Mouse (Mus musculus) small intestine, adult 2 months (tissue): ENCODE measurements around the gene Ercc2. TPM values are rescaled to one million over a fixed set of nuclear protein-coding genes. Genes with fewer than 3 reads are reported as not detected.
A peak's percentile ranks its signal among the peaks of the same experiment; 100 is the strongest.

Experiments
- H3K27ac ChIP-seq: fragments of 200-500 bp; 2 replicates; pipeline ENCODE4 v1.5.1; 2012; ENCODE audit warnings: low read depth, low read length, control low read depth, inconsistent platforms; ENCODE audit not compliant: insufficient read depth
- H3K27me3 ChIP-seq: fragments of 200-500 bp; 2 replicates; pipeline ENCODE4 v1.6.1; 2012; ENCODE audit warnings: mild to moderate bottlenecking, moderate library complexity, low read length, inconsistent platforms; ENCODE audit not compliant: control insufficient read depth, insufficient read depth
- H3K36me3 ChIP-seq: fragments of 200-500 bp; 2 replicates; pipeline ENCODE4 v1.6.1; 2012; ENCODE audit warnings: mild to moderate bottlenecking, low read length, control low read depth, inconsistent platforms; ENCODE audit not compliant: control insufficient read depth, insufficient read depth
- H3K4me1 ChIP-seq: fragments of 200-500 bp; 2 replicates; pipeline ENCODE4 v1.6.1; 2012; ENCODE audit warnings: low read length, inconsistent platforms, mixed read lengths; ENCODE audit not compliant: control insufficient read depth, insufficient read depth, insufficient read length
- H3K4me3 ChIP-seq: fragments of 200-500 bp; 2 replicates; pipeline ENCODE4 v1.5.1; 2012; ENCODE audit warnings: low read depth, mild to moderate bottlenecking, control low read depth, inconsistent platforms, low read length, moderate library complexity
- CTCF ChIP-seq: fragments of 200-500 bp; IDR thresholded peaks from 2 replicates; pipeline ENCODE4 v1.5.1; 2012; ENCODE audit warnings: low read depth, mild to moderate bottlenecking, control low read depth, inconsistent platforms, low read length, moderate library complexity, mixed read lengths; ENCODE audit not compliant: insufficient replicate concordance, insufficient read length; ENCODE audit errors: extremely low read depth
- POLR2A ChIP-seq: fragments of 200-500 bp; IDR thresholded peaks from 2 replicates; pipeline ENCODE4 v1.6.1; 2012; ENCODE audit warnings: low read depth, mild to moderate bottlenecking, control low read depth, inconsistent platforms, low read length, moderate library complexity
- WGBS: fragments of 180-500 bp; shearing (Covaris S2); methylation state at CpG from one replicate; pipeline ENCODE4 v1.1.7; 2018; 5-methylcytosine and 5-hydroxymethylcytosine counted together
- polyA plus RNA-seq: library from polyadenylated mRNA; depleted of rRNA; stranded (reverse); fragments of >200 nt; gene quantifications from 2 replicates; pipeline ENCODE4 v1.2.3, GENCODE M21; 2012

The Ercc2 gene
- polyA plus RNA-seq, 1 experiment: 31.2 TPM

- H3K4me1 ChIP-seq: peaks cover 5% of the 10 kb centered on the region
- TF ChIP-seq CTCF (peak; percentile 94), POLR2A (no peak)
- WGBS: 2% methylated on average over 19 of the region's 19 CpGs
- H3K27ac ChIP-seq: no peak overlapping the region
- H3K36me3 ChIP-seq: no peaks in the 10 kb centered on the region
- H3K27me3 ChIP-seq: peaks cover 7% of the 10 kb centered on the region; the same call in 1 of the 2 replicates
- H3K4me3 ChIP-seq: no peak overlapping the region
Measured at GRCm38 (mm10) chr7:19405417-19405816, 23.6 kb downstream of the Ercc2 start.

- TF ChIP-seq POLR2A: no peak
- TF ChIP-seq CTCF: no peak
- Histone ChIP-seq H3K27ac (no peak overlapping the region), H3K4me3 (no peak overlapping the region), H3K27me3 (no peaks in the 10 kb centered on the region; the same call in 1 of the 2 replicates), H3K36me3 (no peaks in the 10 kb centered on the region), H3K4me1 (peaks cover 2% of the 10 kb centered on the region; the same call in 1 of the 2 replicates)
- 60% methylated on average over 6 of the region's 6 CpGs for WGBS
Measured at GRCm38 (mm10) chr7:19409753-19410152, 27.9 kb downstream of the Ercc2 start.

- Histone ChIP-seq H3K4me3 (peak overlapping the region; percentile 18; the same call in 1 of the 2 replicates), H3K27me3 (no peaks in the 10 kb centered on the region; the same call in 1 of the 2 replicates), H3K4me1 (no peaks in the 10 kb centered on the region; the same call in 1 of the 2 replicates), H3K27ac (no peak overlapping the region), H3K36me3 (no peaks in the 10 kb centered on the region)
- TF ChIP-seq CTCF: no peak
- TF ChIP-seq POLR2A: no peak
- WGBS: 58% methylated on average over 11 of the region's 11 CpGs
Measured at GRCm38 (mm10) chr7:19410766-19411344, 29.0 kb downstream of the Ercc2 start.

GRCm38 (mm10) chr7:19411783-19412182, 30.0 kb downstream of the Ercc2 start:
- Histone ChIP-seq H3K27ac (no peak overlapping the region), H3K36me3 (no peaks in the 10 kb centered on the region), H3K4me3 (no peak overlapping the region), H3K4me1 (no peaks in the 10 kb centered on the region; the same call in 1 of the 2 replicates), H3K27me3 (peaks cover 3% of the 10 kb centered on the region)
- 71% methylated on average over 5 of the region's 5 CpGs for WGBS
- TF ChIP-seq CTCF (no peak), POLR2A (no peak)

- Histone ChIP-seq H3K4me3 (no peak overlapping the region), H3K27me3 (peaks cover 6% of the 10 kb centered on the region), H3K36me3 (no peaks in the 10 kb centered on the region), H3K4me1 (no peaks in the 10 kb centered on the region), H3K27ac (no peak overlapping the region)
- 43% methylated on average over 3 of the region's 3 CpGs for WGBS
- no peak for TF ChIP-seq CTCF
- no peak for TF ChIP-seq POLR2A
Measured at GRCm38 (mm10) chr7:19413525-19413924, 31.7 kb downstream of the Ercc2 start.

GRCm38 (mm10) chr7:19416590-19416989, 34.8 kb downstream of the Ercc2 start:
- Histone ChIP-seq H3K27ac (no peak overlapping the region), H3K27me3 (peaks cover 8% of the 10 kb centered on the region), H3K4me1 (peaks cover 8% of the 10 kb centered on the region), H3K36me3 (no peaks in the 10 kb centered on the region), H3K4me3 (no peak overlapping the region)
- no peak for TF ChIP-seq CTCF
- TF ChIP-seq POLR2A: no peak
- 65% methylated on average over 15 of the region's 15 CpGs for WGBS

- no peak for TF ChIP-seq POLR2A
- no peak for TF ChIP-seq CTCF
- no peaks in the 10 kb centered on the region; the same call in 1 of the 2 replicates for H3K36me3 ChIP-seq
- whole genome bisulfite sequencing: 5% methylated on average over 28 of the region's 28 CpGs
- H3K4me3 ChIP-seq: 0 out of 2 replicates have a peak overlapping the region, but pooled peaks have one; percentile 9
- H3K4me1 ChIP-seq: peaks cover 9% of the 10 kb centered on the region
- no peak overlapping the region for H3K27ac ChIP-seq
- peaks cover 8% of the 10 kb centered on the region for H3K27me3 ChIP-seq
Measured at GRCm38 (mm10) chr7:19420121-19420520, 38.3 kb downstream of the Ercc2 start.
